Mouse (Mus musculus) common myeloid progenitor, adult 5-6 weeks (primary cell): ENCODE results near the gene Aqp5. TPM values are rescaled to one million over a fixed set of nuclear protein-coding genes. Genes with fewer than 3 reads are reported as not detected.

Experiments used
- ATAC-seq: replicated peaks from 2 replicates; pipeline ENCODE4 v1.8.0; 2016; ENCODE audit warnings: low read depth, mild to moderate bottlenecking, moderate TSS enrichment, inconsistent platforms; ENCODE audit not compliant: poor library complexity, severe bottlenecking
- total RNA-seq: library from RNA; stranded (forward); fragments of 200-1000, 187-1606 nt; gene quantifications from 2 replicates; pipeline ENCODE4 v1.2.3, GENCODE M21; 2017

Gene Aqp5
- not detected in 2 replicates for total RNA-seq

GRCm38 (mm10) chr15:99590429-99591084 lies at the start of gene Aqp5:
Gene Aqp5, plus strand, starts transcription at chr15:99590782.
- no peak for ATAC-seq

- ATAC-seq, result no peak
Measured at GRCm38 (mm10) chr15:99544047-99544446, 46.5 kb upstream of the Aqp5 start.

- no peak for ATAC-seq
Measured at GRCm38 (mm10) chr15:99546596-99546995, 44.0 kb upstream of the Aqp5 start.

DNA sequence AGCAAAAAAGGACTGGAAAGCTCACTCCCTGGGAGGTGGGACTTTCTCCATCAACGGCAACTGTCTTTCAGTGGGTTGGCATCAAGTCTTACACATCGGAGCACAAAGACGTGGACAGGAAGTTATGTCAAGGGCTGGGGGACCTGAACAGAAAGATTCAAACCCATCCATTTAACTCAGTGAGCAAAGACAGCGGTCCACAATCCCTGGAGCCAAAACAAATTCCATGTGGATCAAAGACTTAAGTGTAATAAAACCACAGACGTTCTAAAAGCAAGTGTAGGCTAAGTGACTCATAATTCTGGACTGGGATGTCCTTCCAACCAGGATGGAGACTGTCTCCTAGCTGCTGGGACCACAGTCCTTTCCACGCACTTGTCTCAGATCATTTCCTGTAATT lies 42.9 kb upstream of the Aqp5 start:
- ATAC-seq, result no peak

GRCm38 (mm10) chr15:99549901-99550300 lies 40.7 kb upstream of the Aqp5 start:
- ATAC-seq, result no peak

DNA sequence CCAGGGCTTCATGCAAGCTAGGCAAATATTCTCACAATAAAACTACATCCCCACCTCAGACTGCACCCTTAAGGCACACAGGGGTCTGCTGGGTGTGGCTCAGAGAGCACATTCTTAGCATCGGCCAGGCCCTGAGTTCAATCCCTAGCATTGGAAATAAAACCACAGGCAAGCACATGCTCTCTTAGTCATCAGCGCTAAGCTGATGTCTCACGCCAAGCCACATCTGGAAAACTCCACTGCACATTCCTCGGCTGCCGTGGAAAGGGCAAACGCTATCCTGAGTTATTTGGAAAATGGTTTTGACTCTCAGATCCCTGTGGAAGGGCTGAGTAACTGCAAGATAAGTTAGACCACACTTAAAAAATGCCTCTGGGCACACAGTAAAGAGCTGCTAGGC lies 36.8 kb upstream of the Aqp5 start:
- ATAC-seq, result no peak

GRCm38 (mm10) chr15:99558947-99559346 lies 31.6 kb upstream of the Aqp5 start:
- ATAC-seq, result no peak

DNA sequence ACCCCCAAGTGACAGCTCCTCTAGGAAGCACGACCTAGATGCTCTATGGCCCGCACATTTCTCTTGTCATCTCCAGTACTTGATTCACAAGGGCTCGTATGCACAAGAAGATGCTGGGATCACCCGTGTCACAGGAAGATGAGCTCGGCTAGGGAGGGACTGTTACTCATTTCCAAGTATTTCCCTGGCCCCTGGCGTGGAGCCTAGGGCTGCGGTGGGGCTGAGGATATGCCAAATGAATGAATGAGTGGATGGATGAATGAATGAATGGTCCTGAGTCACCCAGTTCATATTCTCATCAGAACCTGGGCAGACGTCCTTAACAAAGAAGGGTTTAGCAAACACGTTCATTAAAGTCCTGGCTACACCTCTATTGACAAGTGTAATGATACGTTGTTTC lies 30.3 kb upstream of the Aqp5 start:
- ATAC-seq, result no peak

DNA sequence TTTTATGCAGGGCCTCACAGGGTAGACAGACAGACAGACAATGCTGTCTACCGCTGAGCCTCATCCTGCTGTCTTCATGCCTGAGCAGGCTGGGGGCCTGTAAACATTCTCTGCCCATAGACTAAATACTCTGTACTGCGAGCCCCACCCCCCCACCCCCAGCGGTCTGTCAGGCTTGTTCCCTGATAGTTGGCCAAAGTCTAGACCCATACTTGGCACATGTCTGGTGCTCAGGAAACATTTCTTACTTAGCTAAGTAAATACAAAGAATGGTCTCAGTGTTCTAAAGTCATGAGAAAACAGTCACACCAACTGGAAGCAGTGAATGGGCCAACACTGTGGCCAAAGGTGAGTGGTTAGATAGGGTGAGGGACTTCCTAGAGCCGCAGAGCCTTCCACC lies 23.2 kb upstream of the Aqp5 start:
- no peak for ATAC-seq

DNA sequence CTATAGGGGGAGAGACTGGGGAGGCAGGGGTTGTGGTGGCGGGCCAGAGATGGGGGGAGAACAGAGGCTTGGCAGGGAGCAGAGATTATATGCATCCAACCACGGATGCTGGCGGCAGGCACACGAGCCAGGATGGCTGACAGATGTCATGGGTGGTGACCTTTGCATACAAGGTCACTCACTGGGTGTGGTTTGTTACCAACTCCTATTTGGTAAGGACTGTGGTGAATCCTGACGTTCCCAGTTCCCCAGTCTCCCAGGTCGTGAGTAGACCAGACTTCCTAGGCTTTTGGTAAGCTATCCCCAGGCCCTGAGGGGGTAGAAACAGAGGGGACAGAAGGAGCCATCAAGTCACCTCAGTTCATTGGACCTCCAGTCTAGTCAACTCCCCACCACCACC lies 21.9 kb upstream of the Aqp5 start:
- no peak for ATAC-seq

DNA sequence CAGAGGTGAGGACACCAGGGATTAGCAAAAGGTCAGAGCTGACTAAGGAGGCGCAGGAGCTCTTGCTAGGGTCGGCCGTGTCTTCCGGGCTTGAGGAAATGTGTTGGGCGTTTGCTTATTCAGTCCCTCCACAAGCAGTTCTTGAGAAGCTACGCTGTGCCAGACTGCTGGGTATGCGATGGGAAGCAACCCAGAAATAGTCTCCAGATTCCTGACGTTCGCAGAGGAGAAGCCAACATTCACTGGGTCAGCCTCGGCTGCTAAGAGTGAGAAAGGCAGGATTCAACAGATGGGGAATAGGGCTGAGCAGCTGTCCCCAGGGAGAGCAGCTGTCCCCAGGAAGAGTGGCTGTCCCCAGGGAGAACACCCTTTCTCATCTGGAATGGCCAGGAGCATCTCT lies 21.5 kb upstream of the Aqp5 start:
- no peak for ATAC-seq

DNA sequence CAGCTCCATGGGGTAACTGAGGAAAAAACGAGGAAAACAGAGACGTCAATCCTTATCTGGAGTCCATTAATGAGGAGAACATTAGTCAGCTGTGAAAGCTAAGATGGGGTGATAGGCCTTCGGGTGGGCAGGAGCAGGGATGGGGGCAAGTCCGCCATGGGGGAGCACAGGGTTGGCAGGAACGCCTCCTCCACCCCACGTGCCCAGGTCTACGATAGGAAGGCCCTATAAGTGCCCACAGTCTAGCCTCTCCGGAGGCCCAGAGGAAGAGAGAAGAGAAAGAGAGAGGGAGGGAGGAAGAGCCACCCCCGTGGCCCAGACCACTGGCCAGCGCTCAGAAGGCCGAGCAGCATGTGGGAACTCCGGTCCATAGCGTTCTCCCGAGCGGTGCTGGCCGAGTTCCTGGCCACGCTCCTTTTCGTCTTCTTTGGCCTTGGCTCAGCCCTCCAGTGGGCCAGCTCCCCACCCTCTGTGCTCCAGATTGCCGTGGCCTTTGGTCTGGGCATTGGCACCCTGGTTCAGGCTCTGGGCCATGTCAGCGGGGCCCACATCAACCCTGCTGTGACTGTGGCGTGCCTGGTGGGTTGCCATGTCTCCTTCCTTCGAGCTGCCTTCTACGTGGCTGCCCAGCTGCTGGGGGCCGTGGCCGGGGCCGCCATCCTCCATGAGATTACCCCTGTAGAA lies 11.6 kb upstream of the Aqp5 start, which contains the start of gene Aqp2:
Aqp2 (plus strand) TSS at position 254 of the 684 bp plus-strand sequence.
- no peak for ATAC-seq

DNA sequence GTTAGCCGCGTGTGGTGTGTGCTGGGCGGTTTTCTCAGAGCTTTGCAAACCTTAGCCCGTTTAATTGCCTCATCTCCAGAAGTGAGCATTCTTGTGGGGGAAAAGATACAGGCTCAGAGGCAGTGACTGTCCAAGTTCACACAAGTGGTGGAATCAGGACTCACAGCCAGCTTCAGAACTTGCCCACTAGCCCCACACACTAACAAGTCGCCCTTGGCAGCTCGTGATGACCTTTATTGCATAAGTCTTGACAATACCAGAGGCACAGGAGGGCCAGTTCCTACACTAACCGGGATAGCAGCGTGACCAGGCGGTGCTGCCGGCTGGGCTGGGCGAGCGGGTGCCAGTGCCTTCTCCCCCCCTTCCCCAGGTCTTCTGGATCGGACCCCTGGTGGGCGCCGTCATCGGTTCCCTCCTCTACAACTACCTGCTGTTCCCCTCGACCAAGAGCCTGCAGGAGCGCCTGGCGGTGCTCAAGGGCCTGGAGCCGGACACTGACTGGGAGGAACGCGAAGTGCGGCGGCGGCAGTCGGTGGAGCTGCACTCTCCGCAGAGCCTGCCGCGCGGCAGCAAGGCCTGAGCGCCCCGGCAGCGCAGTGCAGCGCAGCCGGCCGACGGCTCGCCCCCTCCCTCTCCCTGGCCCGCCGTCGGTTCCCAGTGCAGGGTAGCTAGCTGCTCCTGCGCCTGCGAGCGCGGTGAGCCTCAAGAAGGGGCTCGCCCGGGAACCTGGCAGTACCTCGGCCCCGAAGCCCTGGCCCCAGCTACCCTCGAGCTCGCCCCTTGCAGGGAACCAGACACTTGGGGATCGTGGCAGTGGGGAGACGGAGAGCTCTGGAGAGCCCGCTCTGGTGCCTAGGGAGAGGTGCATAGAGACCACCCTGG lies 6.9 kb upstream of the Aqp5 start:
- peak; percentile 42 for ATAC-seq

DNA sequence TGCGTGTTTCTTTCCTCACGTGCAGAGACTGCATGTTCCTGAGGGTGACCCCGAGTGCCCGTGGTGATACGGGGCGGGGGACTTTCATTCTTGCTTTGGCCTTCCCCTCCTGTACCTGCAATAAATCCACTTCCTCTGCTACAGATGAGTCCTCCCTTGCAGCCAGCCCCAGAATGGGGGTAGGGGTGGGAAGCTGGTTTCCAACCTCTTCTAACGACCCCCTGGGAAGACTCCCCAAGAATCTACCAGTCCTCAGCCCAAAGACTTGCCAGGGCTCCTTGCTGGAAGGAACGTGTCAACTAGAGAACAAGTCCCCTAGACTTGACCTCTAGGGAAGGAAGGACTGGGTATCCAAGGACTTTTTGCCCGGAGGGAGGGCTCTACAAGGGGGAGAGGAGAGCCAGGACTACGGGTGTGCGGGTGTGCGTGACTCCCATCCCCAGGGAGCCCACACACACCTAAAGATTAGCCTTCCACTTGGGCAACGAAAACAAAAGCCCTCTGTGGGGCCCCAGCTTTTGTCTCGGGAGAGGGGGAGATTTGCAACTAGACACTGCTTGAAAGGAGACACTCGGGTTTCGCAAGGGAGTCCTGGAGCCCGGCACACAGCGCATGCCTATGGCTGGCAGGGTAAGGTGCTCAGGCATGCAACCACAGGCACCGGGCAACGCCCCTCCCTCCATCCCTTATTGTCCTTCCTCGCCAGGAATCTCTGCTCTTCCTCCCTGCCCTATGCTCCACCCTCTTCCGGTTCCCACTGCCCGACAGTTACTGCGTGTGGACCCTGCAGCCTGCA lies 6.0 kb upstream of the Aqp5 start:
- ATAC-seq, result peak; percentile 12; the same call in 1 of the 2 replicates

DNA sequence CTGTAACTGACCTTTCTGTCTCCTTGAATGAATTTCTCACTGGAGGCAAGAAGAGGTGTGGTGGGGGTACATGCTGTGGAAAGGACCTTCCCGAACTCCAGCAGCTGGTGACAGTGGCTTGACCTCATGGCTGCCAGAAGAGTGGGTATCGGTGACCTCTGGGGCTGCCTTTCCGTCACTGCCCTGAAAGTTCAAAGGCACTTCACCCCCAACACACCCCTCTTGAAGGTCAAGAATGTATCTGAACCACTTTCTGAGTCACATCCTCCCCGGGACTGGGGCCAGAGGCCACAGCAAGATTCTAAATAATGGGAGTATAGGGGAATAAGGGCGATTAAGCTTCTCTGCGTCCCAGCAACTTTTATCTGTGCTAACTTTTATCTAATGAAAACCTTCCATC lies 4.8 kb upstream of the Aqp5 start:
- ATAC-seq, result no peak

DNA sequence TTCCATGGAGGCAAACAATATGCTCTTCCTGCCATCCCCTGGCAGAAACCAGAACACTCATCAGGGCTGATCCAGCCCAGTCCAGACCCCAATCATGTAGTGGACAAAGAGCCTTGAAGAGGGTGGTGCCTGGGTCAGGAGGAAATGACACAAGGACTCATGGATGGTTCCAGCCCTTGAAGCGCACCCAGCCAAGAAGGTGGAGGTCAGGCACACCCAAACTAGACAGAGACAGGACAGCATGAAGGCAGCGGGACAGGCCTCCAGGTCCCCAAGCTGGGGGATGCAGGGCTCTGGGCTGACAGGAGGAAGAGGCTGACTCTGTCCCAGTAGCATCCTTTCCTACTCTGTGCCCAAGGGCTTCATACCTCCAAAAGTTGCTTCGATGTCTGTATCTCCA lies 4.1 kb upstream of the Aqp5 start:
- ATAC-seq, result no peak

DNA sequence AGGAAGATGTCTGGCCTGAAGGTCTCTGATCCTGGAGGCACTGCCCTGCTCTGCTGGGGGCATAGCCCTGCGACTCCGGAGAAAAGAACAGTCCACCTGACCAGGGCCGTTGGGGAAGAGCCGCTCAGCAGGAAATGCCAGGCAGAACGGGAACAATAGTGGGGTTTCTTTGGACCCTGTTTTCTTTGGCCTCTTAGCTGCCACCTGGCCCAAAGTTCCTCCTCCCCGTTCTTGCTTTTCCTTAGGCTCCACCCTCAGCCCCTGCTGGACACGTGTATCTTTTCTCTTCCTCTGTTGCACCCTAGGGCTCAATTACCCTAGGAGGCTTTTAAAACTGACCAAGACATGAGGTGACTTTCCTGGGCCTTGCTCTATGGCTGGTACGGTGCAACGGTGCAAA lies 1.3 kb upstream of the Aqp5 start:
- no peak for ATAC-seq

DNA sequence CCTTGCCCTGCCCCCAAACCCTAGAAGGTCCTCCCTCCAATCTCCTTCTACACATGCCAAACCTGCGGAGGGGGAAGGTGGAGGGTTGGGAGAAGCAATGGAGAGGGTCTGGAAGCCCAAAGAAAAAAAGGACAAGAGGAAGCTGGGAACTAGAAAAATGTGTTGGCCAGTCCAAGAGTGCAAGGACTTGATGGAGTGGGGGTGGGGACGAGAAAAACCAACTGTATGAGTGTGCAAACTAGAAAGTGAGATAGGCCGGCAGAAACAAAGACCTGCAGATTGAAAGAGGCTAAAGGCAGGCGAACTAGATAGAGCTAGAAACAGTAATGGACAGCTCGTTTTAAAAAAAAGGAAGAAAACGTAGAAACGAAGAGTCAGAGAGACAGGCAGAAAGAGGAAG lies 878 bp upstream of the Aqp5 start:
- ATAC-seq, result no peak

GRCm38 (mm10) chr15:99592177-99592576 lies 1.6 kb downstream of the Aqp5 start:
- ATAC-seq, result no peak

DNA sequence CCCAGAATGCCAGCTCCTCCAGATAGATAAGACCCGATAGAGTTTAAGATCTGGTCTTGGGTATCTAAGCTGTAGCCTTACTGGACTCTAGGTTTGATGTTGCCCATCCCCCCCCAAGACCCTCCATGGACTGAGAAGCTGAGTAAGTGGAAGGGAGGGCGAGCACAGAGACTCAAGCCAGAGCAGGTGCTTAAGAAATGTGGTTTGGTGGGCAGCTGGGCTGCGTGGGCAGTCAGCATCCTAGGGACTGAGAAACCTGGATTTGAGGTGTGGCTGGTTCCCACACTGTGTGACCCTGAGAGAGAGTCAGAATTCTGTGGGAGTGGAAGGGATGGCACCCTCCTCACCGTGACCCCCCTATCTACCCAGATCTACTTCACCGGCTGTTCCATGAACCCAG lies 2.3 kb downstream of the Aqp5 start:
- ATAC-seq, result no peak
